Mouse (Mus musculus) heart, postnatal 4 days (tissue): Measurements from ENCODE around the gene Fbxl5. TPM values are rescaled to one million over a fixed set of nuclear protein-coding genes. Genes with fewer than 3 reads are reported as not detected.

Experiments
- DNase-seq: peaks from one replicate; pipeline ENCODE4 v3.0.0; 2021
- total RNA-seq, 2 experiments: library from RNA; stranded (reverse); gene quantifications; 2 replicates each; pipeline ENCODE4 v1.2.3; 2021

Fbxl5 gene
- total RNA-seq, 2 experiments from 2014 or later: 35.7 to 37.8 TPM

- DNase-seq: no peak
These were observed 5.4 kb upstream of the Fbxl5 start for GRCm38 (mm10) chr5:43826883-43827282.

GRCm38 (mm10) chr5:43824580-43824979, 3.1 kb upstream of the Fbxl5 start:
- DNase-seq: no peak

GRCm38 (mm10) chr5:43822824-43823223, 1.4 kb upstream of the Fbxl5 start:
- DNase-seq: no peak

GRCm38 (mm10) chr5:43822199-43822598, 761 bp upstream of the Fbxl5 start:
- no peak for DNase-seq

- no peak for DNase-seq
These were observed 653 bp downstream of the Fbxl5 start for GRCm38 (mm10) chr5:43820785-43821184.

DNA sequence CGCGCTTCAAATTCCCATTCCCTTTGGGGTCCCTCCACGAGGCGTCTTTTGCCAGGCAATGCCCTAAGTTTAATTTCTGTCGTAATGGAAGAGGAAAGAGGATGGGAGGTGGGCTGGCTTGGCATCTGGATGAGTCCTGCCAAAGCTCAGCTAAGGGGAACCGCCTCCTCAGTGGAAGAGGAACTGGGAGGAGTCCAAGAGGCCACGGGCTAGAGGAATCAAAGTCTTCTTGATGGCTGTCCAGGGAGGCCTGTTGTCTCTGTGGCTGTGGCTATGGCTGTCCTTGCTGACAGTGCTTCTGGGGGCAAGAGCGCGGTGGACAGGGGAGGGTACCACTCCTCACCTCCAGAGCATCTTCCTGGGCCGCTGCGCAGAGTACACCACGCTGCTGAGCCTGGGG, 2.7 kb downstream of the Fbxl5 start, which contains the start of gene Bst1:
Bst1 (plus strand) TSS at position 191 of the 400 bp plus-strand sequence.
- DNase-seq: peak; percentile 9

DNA sequence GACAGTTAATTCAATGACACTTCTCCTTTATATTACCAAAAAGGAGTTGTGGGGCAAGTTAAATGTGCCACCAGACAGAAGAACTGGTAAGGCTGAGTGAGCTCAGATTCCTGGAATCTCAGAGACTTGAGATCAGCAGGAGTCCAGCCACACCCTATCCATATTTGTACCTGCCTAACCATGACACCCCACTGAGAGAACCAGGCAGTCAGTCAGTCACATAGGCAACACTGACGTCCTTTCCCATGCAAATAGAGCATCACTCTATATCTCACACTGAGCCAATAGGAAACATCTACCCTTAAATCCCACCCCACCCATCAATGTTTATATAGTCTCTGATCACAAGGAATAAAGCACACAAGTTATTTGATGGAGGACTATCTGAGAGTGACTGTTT, 5.7 kb downstream of the Fbxl5 start:
- DNase-seq: no peak

- no peak for DNase-seq
These were observed 6.9 kb downstream of the Fbxl5 start for GRCm38 (mm10) chr5:43814536-43814935.

DNA sequence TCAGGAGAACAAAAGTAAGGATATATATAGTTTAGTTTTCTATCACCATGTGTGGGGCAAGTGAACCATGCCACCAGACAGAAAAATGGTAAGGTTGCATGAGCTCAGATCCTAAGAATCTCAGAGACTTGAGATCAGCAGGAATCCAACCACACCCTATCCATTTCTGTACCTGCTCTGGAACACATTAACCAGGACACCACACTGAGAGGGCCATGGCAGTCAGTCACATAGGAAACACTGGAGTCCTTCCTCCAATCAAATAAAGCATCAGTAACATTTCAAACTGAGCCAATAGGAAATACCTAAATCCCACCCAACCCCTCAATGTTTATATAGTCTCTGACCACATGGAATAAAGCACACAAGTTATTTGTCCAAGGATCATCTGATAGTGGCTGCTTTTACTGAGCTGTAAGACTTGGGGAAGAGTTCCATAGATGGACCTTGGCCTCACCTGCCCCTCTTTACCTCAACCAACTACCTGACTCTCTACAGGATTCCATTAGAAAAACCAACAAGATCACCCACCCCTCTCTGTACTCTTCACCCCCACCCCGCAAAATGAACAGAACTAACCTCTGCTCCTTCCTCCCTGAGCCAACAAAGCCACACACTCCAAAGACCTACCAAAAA, 10.9 kb downstream of the Fbxl5 start:
- no peak for DNase-seq

DNA sequence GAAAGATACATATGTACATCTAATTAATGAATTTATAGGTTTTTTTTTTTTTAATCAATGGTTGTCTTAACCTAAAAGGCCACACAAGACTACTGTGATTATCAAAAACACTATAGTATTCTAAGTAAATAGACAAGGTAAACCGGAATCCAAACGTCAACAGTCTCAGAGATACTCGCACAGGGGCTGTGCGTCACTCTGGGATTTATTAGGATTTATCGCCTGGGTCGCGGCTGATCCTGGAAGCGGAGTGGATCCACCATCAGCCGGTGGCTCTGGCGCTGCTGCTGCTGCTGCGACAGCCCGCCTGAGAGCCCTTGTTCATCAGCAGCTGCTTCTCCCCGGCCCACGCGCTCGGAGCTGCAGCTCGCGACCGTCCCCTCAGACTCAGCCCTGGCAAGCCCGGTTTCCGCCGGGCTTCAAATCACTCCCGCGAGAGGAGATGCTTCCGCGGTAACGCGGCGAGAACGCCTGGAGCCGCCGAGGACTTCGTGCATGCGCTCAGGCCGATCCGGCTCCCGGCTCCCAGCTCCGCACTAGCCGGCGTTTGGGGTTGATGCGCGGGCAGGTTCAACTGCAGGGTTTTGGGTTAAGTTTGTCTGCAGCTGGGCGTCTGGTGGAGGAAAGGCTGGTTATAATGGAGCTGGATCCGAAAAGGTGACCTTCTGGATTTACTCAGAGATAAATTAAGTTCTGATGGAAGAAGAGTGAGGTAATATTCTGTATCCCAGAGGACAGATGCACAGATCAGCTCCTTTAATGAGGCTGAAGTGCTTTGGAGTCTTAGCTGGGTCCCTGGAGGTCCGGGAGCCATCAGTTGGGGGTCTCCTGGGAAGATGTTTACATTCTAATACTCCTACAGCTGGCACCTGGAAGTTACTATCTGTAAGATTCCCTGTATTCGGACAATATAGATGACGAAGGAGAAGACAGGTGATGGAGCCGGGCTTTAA, 13.4 kb downstream of the Fbxl5 start:
- DNase-seq: peak; percentile 89

DNA sequence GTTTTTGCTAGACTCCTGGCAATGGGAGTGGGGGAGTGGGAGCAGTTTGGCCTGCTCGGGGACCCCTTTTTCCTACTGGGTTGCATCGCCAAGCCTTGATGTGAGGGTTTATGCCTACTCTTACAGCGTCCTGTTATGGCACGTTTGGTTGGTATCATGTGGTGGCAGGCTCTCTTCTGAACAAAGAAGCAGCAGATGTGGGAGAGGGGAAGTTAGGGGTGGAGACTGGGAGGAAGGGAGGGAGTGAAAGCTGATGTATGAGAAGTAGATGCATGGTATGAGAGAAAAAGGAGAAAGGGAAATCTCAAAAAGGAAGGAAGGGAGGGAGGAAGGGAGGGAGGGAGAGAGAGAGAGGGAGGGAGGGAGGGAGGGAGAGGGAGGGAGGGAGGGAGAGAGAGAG, 14.5 kb downstream of the Fbxl5 start:
- DNase-seq: no peak

DNA sequence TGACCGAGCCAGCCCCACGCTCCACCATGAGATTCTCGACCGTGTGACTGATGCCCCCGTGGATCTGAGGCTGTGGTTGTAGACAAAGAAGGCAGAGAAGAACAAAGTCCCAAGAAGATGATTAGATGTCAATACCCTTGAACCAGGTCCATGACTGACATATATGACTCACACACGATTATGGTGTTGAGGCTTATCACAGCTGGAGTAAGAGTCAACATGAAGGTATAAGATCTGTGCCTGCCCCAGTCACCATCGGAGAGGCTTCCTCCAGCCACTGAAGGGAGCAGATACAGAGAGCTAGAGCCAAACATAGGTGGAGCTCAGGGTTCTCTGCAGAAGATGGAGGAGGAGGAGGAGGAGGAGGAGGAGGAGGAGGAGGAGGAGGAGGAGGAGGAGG, 15.1 kb downstream of the Fbxl5 start:
- DNase-seq: no peak

DNA sequence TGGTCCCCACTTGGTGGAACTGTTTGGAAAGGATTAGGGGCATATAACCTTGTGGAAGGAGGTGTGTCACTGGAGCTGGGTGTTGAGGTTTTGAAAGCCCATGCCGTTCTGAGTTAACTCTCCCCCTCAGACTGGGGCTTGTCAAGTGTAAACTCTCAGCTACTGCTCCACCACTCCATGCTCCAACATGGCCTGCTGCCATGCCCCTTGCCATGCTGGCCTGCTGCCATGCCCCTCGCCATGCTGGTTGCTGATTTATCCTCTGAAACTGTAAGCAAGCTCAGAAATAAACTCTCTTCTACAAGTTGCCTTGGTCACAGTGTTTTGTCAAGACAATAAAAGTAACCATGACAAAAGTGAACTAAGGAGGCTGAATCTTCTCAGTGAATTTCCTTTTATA, 16.0 kb downstream of the Fbxl5 start:
- DNase-seq: no peak

- no peak for DNase-seq
These were observed 19.6 kb downstream of the Fbxl5 start for GRCm38 (mm10) chr5:43801798-43802197.

GRCm38 (mm10) chr5:43801253-43801652, 20.2 kb downstream of the Fbxl5 start:
- no peak for DNase-seq

DNA sequence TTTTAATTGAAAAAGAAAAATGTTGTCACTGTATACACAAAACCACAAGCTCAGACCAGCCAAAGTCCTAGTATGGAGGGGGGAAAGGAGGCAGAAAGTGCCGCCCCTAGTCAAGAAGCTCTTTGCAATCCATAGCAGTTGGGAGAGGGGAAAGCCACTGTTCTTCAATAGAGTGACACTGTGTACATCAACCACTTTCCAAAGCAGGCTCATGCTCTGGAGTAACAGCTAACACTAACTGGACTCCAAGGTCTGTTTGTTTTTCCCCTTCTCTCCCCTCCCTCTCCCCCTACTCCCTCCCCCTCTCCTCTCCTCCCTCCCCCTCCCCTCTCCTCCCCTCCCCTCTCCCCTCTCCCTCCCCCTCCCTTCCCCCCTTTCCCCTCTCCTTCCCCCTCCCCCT, 20.7 kb downstream of the Fbxl5 start:
- DNase-seq: no peak

- DNase-seq: no peak
These were observed 21.9 kb downstream of the Fbxl5 start for GRCm38 (mm10) chr5:43799530-43799929.

DNA sequence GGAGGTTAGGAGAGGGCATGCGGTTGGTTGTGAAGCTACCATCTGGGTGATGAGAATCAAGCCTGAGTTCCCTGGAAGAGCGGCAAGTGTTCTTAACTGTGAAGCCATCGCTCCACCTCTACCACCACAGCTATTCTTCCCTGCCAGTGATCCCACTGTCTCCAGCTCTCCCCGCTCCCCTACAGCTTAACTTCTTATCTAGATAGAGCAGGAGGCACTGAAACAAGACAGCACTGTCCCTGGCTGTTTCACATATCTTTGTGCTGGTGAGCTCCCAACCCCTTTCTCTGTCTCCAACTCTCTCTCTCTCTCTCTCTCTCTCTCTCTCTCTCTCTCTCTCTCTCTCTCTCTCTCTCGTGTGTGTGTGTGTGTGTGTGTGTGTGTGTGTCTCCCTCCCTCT, 29.1 kb downstream of the Fbxl5 start:
- DNase-seq: no peak

- no peak for DNase-seq
These were observed 33.3 kb downstream of the Fbxl5 start for GRCm38 (mm10) chr5:43787976-43788752.

DNA sequence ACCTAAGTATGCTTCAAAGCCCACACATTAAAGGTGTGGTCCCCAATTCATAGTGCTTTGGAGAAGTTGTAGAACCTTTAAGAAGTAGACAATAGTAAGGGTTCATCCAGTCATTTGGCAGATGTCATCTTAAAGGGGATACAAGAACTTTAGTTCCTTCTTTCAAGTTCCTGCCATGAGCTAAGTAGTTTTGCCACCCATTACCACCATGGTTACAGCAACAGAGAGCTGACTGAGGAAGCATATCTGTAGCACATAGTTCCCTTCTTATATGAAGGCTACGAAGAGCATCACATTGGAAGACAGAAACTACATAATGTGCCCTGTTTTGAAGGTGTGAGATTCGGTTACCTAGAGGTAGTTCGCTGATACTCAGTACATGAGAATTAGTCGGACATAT, 34.8 kb downstream of the Fbxl5 start:
- DNase-seq: no peak

DNA sequence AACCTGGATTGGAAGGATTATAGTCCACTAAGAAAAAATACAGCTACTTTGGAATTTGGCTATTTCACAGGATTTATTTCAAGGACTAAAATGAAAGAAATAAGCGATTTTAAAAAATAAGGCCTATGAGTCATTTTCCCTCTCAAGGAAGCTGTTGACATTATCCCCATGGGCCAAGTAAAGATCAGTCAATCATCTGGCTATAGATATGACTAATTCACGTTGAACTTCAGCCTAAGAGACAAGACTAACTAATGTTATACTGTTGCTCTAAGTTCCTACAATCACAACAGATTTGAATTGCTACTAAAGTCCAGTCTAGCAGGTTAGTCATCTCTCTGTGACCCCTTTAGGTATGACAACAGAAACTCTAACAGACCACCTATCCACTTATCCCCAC, 37.4 kb downstream of the Fbxl5 start:
- no peak for DNase-seq

GRCm38 (mm10) chr5:43781977-43782930, 39.2 kb downstream of the Fbxl5 start:
- peak; percentile 82 for DNase-seq
